Mouse (Mus musculus): ENCODE results near the gene V1rd19. TPM values are rescaled to one million over a fixed set of nuclear protein-coding genes. Genes with fewer than 3 reads are reported as not detected.

The V1rd19 gene
- not detected for total RNA-seq (2023)

GRCm38 (mm10) chr7:24001391-24001790 lies at the start of gene V1rd19:
Gene V1rd19, plus strand, starts transcription at chr7:24001691.

GRCm38 (mm10) chr7:23974315-23974714 lies 27.2 kb upstream of the V1rd19 start, which contains the start of gene Vmn1r181:
Gene Vmn1r181, plus strand, starts transcription at chr7:23974615.

GRCm38 (mm10) chr7:24052660-24053304 lies 51.3 kb downstream of the V1rd19 start, which contains the start of gene Vmn1r183:
Gene Vmn1r183, plus strand, starts transcription at chr7:24053254.

Other genes starting within 250 kb of the V1rd19 start
- not detected for gene Vmn1r174, start 249.4 kb upstream of the V1rd19 start, total RNA-seq (2023)
- gene Vmn1r175, start 191.0 kb upstream of the V1rd19 start, total RNA-seq (2023): not detected
- not detected for gene Vmn1r176, start 164.3 kb upstream of the V1rd19 start, total RNA-seq (2023)
- not detected for gene Vmn1r177, start 135.2 kb upstream of the V1rd19 start, total RNA-seq (2023)
- gene Vmn1r178, start 109.7 kb upstream of the V1rd19 start, total RNA-seq (2023): not detected
- not detected for gene Vmn1r179, start 74.7 kb upstream of the V1rd19 start, total RNA-seq (2023)
- not detected for gene Vmn1r180, start 51.1 kb upstream of the V1rd19 start, total RNA-seq (2023)
- not detected for gene Vmn1r181, start 27.1 kb upstream of the V1rd19 start, total RNA-seq (2023)
- gene Vmn1r183, start 51.6 kb downstream of the V1rd19 start, total RNA-seq (2023): not detected
- gene Zfp180, start 80.2 kb downstream of the V1rd19 start, total RNA-seq (2023): 10 to 100 TPM; 13.4 to 13.8 TPM
- gene Zfp112, start 110.6 kb downstream of the V1rd19 start, total RNA-seq (2023): under 1 TPM; 0.60 to 0.70 TPM
- 1 to 10 TPM; 3.1 to 4.5 TPM for gene Zfp235, start 132.5 kb downstream of the V1rd19 start, total RNA-seq (2023)
- gene Zfp114, start 173.4 kb downstream of the V1rd19 start, total RNA-seq (2023): under 1 TPM in 1 of 2 experiments, not detected in 1; 0.28 TPM
- 1 to 10 TPM; 3.6 to 4.0 TPM for gene Zfp111, start 209.8 kb downstream of the V1rd19 start, total RNA-seq (2023)
- under 1 TPM; 0.73 to 0.90 TPM for gene Zfp109, start 235.9 kb downstream of the V1rd19 start, total RNA-seq (2023)

Measured in neutrophil, adult 83 days (primary cell).